Mouse (Mus musculus) C2C12 (cell line): ENCODE data around the gene Pla2g6. TPM values are rescaled to one million over a fixed set of nuclear protein-coding genes. Genes with fewer than 3 reads are reported as not detected.

ENCODE experiments used
- H3K27me3 ChIP-seq: one replicate; pipeline ENCODE4 v1.6.1; 2011; ENCODE audit not compliant: control insufficient read depth, insufficient read depth, insufficient read length
- H3K36me3 ChIP-seq: one replicate; pipeline ENCODE4 v1.6.1; 2011; ENCODE audit not compliant: control insufficient read depth, insufficient read depth
- H3K4me3 ChIP-seq: one replicate; pipeline ENCODE4 v1.5.1; 2011; ENCODE audit warnings: mild to moderate bottlenecking, control low read depth; ENCODE audit not compliant: poor library complexity, insufficient read depth, severe bottlenecking
- H3K79me2 ChIP-seq: one replicate; pipeline ENCODE4 v1.6.1; 2011; ENCODE audit not compliant: control insufficient read depth, insufficient read depth
- H3K79me3 ChIP-seq: one replicate; pipeline ENCODE4 v1.6.1; 2011; ENCODE audit warnings: low read depth, control low read depth
- H3ac ChIP-seq: one replicate; pipeline ENCODE3; 2011; ENCODE audit warnings: low read depth; ENCODE audit not compliant: control insufficient read depth, insufficient read length
- CEBPB ChIP-seq: IDR thresholded peaks from one replicate; pipeline ENCODE4 v1.6.1; 2011; ENCODE audit warnings: low read depth, mild to moderate bottlenecking, control low read depth, moderate library complexity
- CTCF ChIP-seq: IDR thresholded peaks from one replicate; pipeline ENCODE4 v1.5.1; 2011; ENCODE audit not compliant: control insufficient read depth, insufficient read depth, insufficient read length
- FOSL1 ChIP-seq: IDR thresholded peaks from one replicate; pipeline ENCODE4 v1.8.0; 2011; ENCODE audit warnings: mild to moderate bottlenecking, low read length; ENCODE audit not compliant: poor library complexity, insufficient read depth, severe bottlenecking
- MAX ChIP-seq: IDR thresholded peaks from one replicate; pipeline ENCODE4 v1.6.1; 2011; ENCODE audit warnings: mild to moderate bottlenecking, control low read depth
- MYOD1 ChIP-seq: IDR thresholded peaks from one replicate; pipeline ENCODE4 v1.6.1; 2011; ENCODE audit warnings: low read depth; ENCODE audit not compliant: control insufficient read depth, insufficient read length
- MYOG ChIP-seq: IDR thresholded peaks from one replicate; pipeline ENCODE4 v1.6.1; 2011; ENCODE audit not compliant: control insufficient read depth, insufficient read length; ENCODE audit errors: extremely low read depth
- USF1 ChIP-seq: IDR thresholded peaks from one replicate; pipeline ENCODE4 v1.6.1; 2011; ENCODE audit warnings: low read depth, mild to moderate bottlenecking, control low read depth, moderate library complexity
- polyA plus RNA-seq: library from polyadenylated mRNA; unstranded; fragments of >200 nt; fragmentation: generic; extraction: Trizol; gene quantifications from one replicate; pipeline ENCODE4 v1.2.1, GENCODE M21; 2012; ENCODE audit warnings: missing spikeins

The Pla2g6 gene
- polyA plus RNA-seq, 1 experiment, result 17.4 TPM

DNA sequence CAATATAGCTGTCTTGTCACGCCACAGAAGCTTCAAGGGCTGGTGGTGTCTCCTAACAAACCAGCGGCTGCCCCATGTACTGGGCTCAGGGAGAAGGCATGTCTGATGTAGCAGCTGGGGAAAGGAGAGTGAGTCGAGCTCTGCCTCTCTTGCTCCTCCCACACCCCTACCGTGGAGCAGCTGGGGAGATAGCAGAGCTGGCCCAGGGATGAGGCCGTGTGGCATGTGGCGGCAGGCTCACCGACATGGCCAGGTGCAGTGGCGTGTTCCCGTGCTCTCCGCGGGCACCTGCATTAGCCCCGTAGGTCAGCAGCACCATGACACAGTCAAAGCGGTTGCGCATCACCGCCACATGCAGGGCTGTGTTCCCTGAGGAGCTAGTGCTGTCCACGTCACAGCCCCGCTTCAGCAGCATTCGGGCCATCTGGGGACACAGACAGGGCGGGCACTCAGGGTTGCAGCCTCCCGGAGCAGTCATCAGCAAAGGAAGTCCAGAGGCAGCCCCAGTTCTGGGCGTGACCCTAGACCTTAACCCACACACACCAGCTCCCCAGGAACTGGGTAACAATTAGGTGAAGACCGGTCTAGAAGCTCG is 22.1 kb downstream of the Pla2g6 start:
- TF ChIP-seq CTCF (no peak), USF1 (no peak), CEBPB (no peak), MYOG (no peak), MAX (no peak), MYOD1 (no peak), FOSL1 (no peak)
- Histone ChIP-seq H3K36me3 (peaks cover 32% of the 10 kb centered on the region), H3K27me3 (no peaks in the 10 kb centered on the region), H3K4me3 (no peak overlapping the region), H3K79me2 (no peaks in the 10 kb centered on the region), H3ac (no peak overlapping the region), H3K79me3 (no peaks in the 10 kb centered on the region)

DNA sequence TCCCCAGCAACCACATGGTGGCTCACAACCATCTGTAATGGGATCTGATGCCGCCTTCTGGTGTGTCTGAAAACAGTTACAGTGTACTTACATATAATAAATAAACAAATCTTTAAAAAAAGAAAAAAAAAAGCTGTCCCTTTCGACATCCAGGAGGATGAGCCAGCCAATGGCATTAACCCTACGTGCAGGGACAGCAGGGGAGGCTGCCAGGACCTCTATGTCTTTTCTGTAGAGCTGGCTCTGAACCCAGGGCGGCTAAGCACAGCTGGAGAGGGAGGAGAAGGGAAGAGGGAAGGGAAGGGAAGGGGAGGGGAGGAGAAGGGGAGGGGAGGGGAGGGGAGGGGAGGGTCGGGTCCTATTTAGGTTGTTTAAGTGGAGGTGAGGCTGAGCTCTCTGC is 23.4 kb downstream of the Pla2g6 start:
- Histone ChIP-seq H3K27me3 (no peaks in the 10 kb centered on the region), H3K79me2 (no peaks in the 10 kb centered on the region), H3K4me3 (no peak overlapping the region), H3K79me3 (no peaks in the 10 kb centered on the region), H3K36me3 (peaks cover 25% of the 10 kb centered on the region), H3ac (no peak overlapping the region)
- TF ChIP-seq USF1 (no peak), FOSL1 (no peak), MYOG (no peak), MYOD1 (no peak), MAX (no peak), CEBPB (no peak), CTCF (no peak)

DNA sequence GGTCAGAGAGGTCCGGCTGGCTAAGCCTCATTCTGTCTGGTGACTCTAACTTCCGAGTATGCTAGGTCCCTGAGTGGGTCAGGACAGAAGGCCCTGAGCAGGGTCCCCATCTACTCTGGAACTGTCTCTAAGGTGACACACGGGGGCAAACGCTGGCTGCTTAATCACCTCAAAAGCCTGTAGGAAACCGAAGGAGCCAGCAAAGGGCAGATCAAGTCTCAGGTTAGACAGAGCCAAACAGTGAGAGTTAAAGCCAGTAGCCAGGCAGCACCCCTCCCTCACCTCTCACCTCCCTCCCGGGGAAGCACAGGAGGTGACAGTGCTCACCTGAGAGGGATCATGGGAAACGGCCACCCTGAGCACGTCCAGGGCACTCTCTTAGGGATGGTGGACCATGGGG is 24.5 kb downstream of the Pla2g6 start:
- no peaks in the 10 kb centered on the region for H3K79me2 ChIP-seq
- no peaks in the 10 kb centered on the region for H3K27me3 ChIP-seq
- no peak overlapping the region for H3K4me3 ChIP-seq
- TF ChIP-seq MYOD1 (no peak), CTCF (no peak), USF1 (no peak), MAX (no peak)
- H3K79me3 ChIP-seq, result no peaks in the 10 kb centered on the region
- no peak overlapping the region for H3ac ChIP-seq
- peaks cover 24% of the 10 kb centered on the region for H3K36me3 ChIP-seq

DNA sequence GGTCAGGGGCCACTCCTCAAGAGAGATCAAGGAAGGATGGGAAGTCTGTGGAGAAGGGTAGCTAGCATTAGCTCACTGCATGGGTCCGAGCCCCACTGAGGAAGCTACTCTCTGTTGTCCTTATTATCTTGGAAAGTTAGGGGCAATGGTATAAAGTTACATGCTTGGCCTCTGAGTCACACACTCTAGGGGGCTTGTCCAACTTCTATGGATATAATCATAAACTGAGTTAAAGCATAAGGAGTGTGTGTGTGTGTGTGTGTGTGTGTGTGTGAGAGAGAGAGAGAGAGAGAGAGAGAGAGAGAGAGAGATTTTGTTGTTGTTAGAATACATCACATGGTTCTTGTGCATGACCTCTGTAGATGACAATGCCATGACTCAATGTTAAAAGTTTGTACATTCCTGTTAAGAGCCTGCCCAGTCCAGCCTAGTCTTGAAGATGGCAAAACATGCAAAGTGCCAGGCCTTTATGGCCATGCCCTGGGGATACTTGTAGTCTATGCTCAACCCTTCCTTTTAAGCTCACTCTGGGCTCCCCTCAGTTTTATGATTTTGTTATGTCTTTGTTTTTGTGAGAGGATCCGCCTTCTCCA is 28.5 kb downstream of the Pla2g6 start:
- Histone ChIP-seq H3K79me3 (no peaks in the 10 kb centered on the region), H3K79me2 (no peaks in the 10 kb centered on the region), H3K27me3 (no peaks in the 10 kb centered on the region), H3K4me3 (no peak overlapping the region), H3ac (no peak overlapping the region), H3K36me3 (peaks cover 14% of the 10 kb centered on the region)
- TF ChIP-seq CTCF (no peak), MYOG (no peak), USF1 (peak; percentile 90), FOSL1 (peak; percentile 96), MAX (peak; percentile 82), MYOD1 (peak; percentile 45), CEBPB (peak; percentile 4)

DNA sequence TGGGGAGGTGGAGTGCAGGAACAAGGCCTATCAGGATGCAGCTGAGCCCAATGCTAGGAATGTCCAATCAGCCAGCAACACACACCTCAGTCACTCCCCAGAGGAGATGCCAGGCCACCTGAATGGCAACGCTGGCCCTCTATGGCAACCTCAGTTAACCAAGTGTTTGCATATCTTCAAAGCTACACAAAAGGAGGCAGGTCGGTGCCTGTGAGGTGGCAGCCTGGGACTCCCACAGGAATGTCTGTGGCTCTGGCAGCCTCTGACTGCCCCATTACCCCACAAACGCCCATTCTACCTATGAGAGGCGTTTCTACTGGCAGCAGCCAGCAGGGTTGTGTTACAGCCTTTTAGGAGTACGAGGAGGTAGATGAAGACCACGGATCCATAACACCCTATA is 29.6 kb downstream of the Pla2g6 start:
- Histone ChIP-seq H3K36me3 (peaks cover 14% of the 10 kb centered on the region), H3K79me2 (no peaks in the 10 kb centered on the region), H3K4me3 (no peak overlapping the region), H3K79me3 (no peaks in the 10 kb centered on the region), H3K27me3 (no peaks in the 10 kb centered on the region), H3ac (no peak overlapping the region)
- no peak for TF ChIP-seq CTCF
- no peak for TF ChIP-seq MYOD1
- TF ChIP-seq MYOG, result no peak
- no peak for TF ChIP-seq MAX
- TF ChIP-seq FOSL1, result no peak
- TF ChIP-seq CEBPB, result no peak
- TF ChIP-seq USF1, result no peak

DNA sequence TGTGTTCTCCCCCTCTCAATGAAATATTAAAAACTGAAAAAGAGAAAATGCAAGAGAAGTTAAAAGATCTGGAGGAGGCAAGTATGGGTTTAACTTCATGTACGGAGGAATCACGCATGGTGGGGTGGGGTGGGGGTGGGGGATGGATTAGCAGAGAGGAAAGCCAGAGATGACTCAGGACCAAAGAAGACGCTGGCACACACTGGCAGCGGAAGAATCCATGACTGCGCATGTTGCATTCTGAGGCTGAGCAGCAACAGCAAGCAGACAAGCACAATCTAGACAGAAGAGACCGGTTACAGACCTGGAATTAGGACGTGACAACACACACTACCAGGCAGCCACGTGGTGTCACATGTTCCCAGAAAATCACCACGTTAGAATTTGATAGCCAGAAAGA is 35.4 kb downstream of the Pla2g6 start:
- H3K27me3 ChIP-seq, result no peaks in the 10 kb centered on the region
- H3K79me3 ChIP-seq, result no peaks in the 10 kb centered on the region
- TF ChIP-seq MYOD1 (no peak), MYOG (no peak), CTCF (no peak), CEBPB (no peak), FOSL1 (no peak), USF1 (no peak), MAX (no peak)
- H3ac ChIP-seq, result no peak overlapping the region
- H3K4me3 ChIP-seq, result no peak overlapping the region
- H3K36me3 ChIP-seq, result peaks cover 22% of the 10 kb centered on the region
- H3K79me2 ChIP-seq, result no peaks in the 10 kb centered on the region
